Mouse (Mus musculus): Measurements from ENCODE around the gene Dnah1. TPM values are rescaled to one million over a fixed set of nuclear protein-coding genes. Genes with fewer than 3 reads are reported as not detected.

Gene Dnah1
- total RNA-seq, 2 experiments from 2014 or later, result 4.1 to 4.7 TPM

DNA sequence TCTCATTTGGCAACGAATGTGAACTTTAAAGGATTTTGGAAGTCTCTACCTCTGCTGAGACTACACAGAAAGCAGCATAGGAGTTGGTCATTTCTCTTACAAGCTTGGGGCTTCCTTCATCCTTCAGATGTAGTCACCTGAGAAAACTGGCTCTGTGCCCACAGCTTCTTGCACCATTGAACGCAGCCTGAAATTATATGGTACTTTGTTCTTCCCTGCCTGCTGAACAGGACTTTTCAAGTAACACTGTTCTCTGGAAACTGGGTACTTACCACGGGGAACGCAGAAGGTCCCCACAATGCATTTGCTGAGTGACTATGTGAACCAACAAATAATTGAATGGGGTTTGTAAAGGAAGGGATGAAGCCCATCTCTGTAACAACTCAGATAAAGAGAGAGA is 507 bp downstream of the Dnah1 start:
- DNase-seq (ENCODE audit: low spot score in 2 of 2), result no peak
- intact Hi-C loops (cut with DNase I), result loop anchor here (5.0 kb wide), 1 partner anchor 106 kb away; the partner anchor contains the start of genes Nisch and Sema3g

DNA sequence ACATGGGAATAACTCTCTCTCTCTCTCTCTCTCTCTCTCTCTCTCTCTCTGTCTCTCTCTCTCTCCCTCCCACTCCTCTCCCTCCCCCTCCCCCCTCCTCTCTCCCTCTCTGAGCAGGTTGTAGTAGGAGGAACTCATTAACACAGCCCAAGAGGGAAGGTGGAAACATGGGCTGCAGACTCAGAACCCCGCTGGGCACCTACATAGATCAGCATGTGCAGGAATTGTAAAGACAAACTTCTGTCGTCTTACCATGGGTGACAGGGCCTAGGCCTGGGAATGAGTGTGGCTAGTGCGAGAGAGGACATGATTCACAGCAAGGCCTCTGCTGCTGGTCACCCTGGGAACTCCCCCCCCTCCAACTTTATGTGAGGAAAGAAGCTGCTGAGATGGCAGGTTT is 1.5 kb downstream of the Dnah1 start:
- DNase-seq (ENCODE audit: low spot score in 2 of 2), result peak in 1 of 2 experiments; percentile 9
- intact Hi-C loops (cut with DNase I), result loop anchor here (5.0 kb wide), 1 partner anchor 105 kb away; the partner anchor contains the start of genes Nisch and Sema3g

DNA sequence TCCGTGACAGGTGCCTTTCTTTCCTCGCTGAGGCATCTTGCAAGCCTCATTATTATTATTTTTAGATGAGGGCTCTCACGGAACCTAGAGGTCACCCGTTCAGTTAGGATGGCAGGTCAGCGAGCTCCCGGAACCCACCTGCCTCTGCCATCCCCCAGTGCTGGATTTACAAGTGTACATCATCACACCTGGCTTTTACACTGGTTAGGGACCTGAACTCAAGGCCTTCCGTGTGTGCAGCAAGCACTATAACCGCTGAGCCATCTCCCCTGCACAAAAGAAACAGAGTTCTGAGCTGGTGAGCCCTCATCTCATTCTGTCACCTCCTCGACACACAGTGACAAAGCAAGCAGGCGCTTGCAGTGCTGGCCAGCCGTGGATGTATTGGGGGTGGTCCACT is 2.5 kb downstream of the Dnah1 start:
- no peak for DNase-seq (ENCODE audit: low spot score in 2 of 2)
- intact Hi-C loops (cut with DNase I), result loop anchor here (5.0 kb wide), 1 partner anchor 104 kb away; the partner anchor contains the start of genes Nisch and Sema3g

DNA sequence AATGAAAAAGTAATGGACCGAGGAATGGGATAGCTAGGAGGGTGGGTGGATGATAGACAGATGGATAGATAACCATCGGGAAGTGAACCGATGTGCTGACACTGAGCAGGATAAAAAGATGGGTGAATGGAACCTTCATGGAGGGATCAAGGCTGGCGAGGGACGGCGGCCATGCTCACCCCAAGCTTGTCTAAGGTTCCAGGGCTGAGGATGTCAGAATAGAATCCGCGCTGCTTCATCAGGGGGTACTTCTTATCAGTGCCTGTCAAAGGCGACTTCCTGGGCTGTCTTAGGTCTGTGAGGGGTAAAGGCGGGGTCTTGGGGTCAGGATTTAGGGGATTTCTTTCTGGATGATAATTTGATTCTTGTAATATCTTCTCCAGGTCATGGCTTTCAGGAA is 4.2 kb downstream of the Dnah1 start:
- DNase-seq (ENCODE audit: low spot score in 2 of 2), result no peak
- intact Hi-C loops (cut with DNase I), result loop anchor here (5.0 kb wide), 1 partner anchor 42 kb away; no protein-coding TSS in a partner anchor

DNA sequence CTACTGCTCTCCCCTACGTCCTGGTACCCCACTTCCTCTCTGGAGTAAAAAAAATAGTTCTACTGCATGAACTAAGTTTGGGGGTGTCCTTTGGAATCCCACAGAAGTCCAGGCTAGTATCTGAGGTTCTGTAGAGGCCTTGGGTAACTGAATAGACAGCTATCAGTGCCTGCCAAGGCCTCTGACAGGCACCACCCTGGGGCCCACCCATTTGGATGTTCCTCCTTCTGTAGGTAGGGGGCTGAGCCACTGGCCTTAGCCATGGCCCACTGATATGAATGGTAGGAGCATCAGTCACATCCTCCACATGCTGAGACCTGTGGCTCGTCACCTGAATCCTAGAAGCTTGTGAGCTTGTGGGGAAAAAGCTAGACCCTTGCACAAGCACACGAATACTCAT is 5.9 kb downstream of the Dnah1 start:
- intact Hi-C loops (cut with DNase I), result loop anchor here (5.0 kb wide), 1 partner anchor 40 kb away; no protein-coding TSS in a partner anchor
- DNase-seq (ENCODE audit: low spot score in 2 of 2), result no peak

DNA sequence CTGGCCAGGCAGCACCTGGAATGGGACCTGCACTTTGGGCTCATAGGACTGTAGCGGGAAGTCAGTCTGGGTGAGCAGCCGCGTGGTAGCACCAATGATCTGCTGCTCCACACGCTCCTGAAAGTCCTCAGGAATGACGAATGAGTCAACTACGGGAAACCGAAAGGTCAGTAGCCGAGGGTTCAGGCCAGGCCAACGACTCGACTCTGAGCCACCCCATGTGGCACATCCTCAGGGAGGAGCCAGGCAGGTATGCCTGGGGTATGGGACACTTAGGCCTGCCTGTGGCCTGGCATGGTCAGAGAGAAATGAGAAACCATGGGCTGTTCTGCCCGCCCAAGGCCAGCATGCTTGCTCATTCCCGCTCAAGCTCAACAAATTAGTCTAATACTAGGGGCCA is 7.1 kb downstream of the Dnah1 start:
- intact Hi-C loops (cut with DNase I), result loop anchor here (5.0 kb wide), 1 partner anchor 39 kb away; no protein-coding TSS in a partner anchor

DNA sequence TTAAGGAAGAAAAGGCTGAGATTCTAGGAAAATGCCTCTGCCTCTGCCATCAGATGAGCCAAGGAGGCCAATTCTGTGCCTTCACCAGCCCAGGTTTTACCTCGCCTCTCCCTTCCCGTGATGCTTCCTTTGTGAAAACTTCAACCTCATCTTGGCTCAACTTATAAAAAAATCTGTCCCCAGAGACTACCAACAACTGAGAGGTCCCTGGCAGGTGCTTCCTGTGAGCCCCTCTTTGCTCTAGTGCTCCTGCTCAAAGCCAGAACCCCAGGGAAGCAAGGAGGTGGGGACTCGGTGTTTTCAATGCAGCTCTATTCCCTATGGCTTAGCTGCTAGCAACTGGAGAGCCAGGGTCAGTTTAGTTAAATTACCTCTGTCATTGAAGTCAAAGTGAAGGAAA is 10.5 kb downstream of the Dnah1 start:
- no peak for DNase-seq (ENCODE audit: low spot score in 2 of 2)
- intact Hi-C loops (cut with DNase I), result no loop called here

More for the DNA sequence above, 7.1 kb downstream of the Dnah1 start:
- DNase-seq (ENCODE audit: low spot score in 2 of 2), result no peak

DNA sequence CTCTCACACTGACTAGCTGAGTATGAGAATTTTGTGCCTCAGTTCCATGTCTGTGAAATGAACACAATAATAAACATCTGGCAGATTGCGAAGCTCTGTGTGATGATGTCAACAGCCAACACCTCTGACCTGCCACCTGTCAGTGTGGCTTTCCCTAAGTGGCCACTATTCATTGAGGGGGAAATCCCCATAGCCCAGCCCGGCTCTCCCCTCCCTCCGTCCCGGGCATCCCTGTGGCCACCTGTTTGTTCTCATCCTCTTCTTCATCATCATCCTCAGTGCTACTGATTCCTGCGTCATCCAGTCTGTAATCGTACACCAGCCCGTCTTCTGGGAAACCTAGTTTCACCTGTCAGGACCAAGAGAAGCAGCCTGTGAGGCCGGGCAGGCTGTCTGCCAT is 38.0 kb downstream of the Dnah1 start:
- no peak for DNase-seq (ENCODE audit: low spot score in 2 of 2)
- intact Hi-C loops (cut with DNase I), result no loop called here

DNA sequence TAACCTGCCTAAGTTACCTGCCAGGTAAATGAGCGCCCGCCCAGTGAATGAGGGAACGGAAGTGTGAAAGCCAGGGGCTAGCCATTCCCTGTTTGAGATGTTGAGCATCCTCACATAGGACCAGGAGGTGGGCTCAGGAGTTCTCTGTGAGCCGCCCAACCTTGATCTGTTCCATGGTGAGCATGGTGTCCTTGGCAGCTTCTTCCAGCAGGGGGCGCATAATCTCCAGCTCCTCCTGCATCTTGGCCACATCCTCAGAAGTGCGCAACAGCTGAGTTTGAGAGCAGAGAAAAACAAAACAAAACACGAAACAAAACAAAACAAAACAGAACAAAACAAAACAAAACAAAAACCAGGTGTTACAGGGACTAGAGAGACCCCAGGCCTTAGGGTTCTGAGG is 51.5 kb downstream of the Dnah1 start:
- intact Hi-C loops (cut with DNase I), result loop anchor here (5.0 kb wide), 1 partner anchor 200 kb away; no protein-coding TSS in a partner anchor
- peak; percentile 79 to 80 for DNase-seq (ENCODE audit: low spot score in 2 of 2)

DNA sequence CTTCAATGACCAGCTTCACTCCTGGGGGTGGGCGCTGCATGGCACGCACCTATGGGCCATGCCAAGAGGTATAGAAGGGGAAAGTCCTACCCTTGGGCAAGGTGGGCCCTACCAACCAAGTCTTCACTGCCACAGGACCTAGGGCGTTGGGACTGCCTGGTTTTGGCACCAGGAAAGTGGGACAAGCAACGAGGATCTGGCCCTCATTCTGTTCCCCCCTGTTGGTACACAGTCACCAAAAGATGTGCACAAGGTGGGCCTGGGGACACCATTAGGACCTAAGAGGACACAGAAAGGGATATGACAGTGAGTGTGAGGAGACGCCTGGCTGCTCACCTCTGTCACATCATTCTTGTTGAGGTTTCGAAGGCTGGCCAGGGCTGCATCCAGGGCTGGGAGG is 52.6 kb downstream of the Dnah1 start:
- intact Hi-C loops (cut with DNase I), result loop anchor here (2.0 to 5.0 kb wide), 2 partner anchors 56 to 201 kb away; no protein-coding TSS in a partner anchor
- no peak for DNase-seq (ENCODE audit: low spot score in 2 of 2)

DNA sequence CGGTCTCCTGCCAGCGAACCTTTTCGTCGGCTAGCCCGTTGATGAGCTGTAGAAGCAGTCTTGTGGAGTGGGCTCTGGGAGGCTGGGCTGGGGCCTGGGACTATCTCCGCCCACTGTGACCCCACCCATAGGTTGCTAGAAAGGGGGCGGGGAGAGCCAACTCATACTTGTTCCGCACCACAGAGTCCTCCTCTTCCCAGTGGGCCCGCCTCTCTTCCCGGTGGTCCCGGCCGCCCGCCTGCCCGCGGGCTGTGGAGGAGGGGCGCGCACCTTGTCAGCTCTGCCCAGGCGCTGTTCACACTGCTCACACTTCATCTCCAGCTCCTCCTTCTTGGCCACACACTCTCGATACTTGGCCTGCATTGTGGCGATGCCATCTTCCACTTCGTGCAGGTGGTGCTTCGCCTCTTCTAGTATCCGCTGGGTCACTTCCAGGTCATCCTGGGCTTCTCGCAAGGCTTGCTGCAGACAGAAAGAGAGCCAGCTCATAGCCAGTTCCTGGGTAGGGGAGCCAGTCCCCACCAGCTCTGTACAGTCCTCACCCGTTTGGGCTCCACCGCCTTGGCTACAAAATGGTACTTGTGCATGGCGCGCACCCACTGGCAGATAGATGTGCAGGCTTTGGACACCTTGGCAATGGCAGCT is 54.1 kb downstream of the Dnah1 start:
- DNase-seq (ENCODE audit: low spot score in 2 of 2), result peak; percentile 29 to 44
- intact Hi-C loops (cut with DNase I), result loop anchor here (2.0 to 5.0 kb wide), 3 partner anchors 57 to 203 kb away; partner anchors contain the start of gene Capn7

DNA sequence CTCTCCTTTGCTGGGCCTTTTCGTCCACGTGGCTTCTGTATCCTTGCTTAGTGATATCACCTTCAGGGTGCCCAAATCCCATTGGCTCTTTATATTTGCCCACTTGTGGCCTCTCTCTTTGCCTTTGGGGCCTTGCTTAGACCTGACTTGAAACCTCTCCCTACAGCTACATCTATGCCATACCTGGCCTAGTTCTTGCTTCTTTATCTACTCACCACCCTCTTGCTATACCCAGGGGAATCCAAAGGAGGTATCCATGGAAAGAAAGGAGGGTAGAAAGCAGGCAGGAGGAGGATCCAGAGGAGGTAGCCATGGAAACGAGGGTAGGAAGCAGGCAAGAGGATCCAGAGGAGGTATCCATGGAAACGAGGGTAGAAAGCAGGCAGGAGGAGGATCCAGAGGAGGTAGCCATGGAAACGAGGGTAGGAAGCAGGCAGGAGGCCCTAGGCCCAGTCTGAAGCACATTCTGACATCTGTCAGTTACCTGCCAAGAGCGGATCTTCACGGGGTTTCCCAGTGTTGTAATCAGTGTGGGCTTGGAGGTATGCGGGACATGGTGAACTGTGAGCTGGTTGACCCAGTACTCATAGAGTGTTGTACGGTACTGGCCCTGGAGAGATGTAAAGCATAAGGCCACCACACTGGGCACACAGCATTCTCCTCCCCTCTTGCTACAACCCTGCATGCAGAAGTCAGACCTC is 55.2 kb downstream of the Dnah1 start:
- intact Hi-C loops (cut with DNase I), result loop anchor here (5.0 kb wide), 1 partner anchor 69 kb away; the partner anchor contains the start of gene Capn7
- peak; percentile 73 to 91 for DNase-seq (ENCODE audit: low spot score in 2 of 2)

DNA sequence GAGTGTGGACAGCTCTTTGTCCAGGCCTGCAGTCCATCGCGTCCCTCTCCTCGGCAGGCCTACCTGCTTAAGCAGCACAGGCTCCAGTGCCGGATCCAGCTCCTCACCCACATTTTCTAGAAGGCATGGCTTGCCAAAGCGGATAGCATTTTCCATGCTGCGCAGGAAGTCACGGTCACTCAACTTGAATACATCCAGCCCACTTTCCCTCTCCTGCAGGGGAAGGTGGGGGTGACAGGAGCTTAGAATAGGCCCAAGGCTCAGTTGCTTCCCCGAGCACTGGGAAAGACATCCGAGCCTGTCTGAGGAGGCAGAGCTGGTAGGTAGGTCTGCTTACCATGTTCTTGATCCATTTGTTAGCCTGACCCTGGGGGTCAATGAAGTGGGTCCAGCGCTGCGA is 56.0 kb downstream of the Dnah1 start:
- intact Hi-C loops (cut with DNase I), result loop anchor here (5.0 kb wide), 1 partner anchor 70 kb away; the partner anchor contains the start of gene Capn7
- DNase-seq (ENCODE audit: low spot score in 2 of 2), result peak in 1 of 2 experiments; percentile 81

DNA sequence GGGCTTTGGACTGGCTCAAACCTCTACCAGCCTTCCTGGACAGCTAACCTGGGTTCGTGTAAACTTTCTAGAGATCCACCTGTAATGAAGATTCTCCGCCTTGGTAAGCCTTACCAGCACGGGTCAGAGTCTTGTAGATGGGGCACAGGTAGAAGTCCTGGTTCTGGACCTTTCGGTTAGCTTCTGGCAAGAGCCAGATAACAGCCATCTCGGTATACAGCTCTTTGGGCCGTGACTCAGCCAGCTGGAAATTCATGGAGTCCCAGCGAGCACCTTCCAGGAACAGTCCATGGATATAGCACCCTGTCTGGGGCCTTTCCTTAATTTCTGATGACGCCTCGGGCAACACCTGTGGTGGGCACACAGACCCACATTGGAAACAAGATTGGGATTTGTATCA is 62.8 kb downstream of the Dnah1 start:
- no peak for DNase-seq (ENCODE audit: low spot score in 2 of 2)
- intact Hi-C loops (cut with DNase I), result no loop called here

DNA sequence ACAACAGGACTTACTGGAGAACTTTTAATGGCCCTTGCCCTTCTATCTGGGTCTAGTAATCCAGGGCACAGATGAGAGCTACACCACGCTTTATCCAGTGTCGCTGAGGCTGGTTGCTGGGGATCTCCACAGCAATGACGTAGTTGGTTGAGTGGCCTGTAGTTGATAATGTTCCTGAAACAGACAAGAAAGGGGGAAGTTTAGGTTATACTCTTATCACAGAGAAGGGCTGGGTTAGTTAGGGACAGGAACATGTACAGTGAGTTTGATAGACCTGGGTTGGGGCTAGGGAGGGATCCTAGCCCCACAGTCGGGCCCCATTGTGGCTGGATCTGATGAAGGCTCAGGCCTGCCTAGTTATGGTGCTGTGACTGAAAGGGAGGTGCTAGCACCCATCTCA is 63.3 kb downstream of the Dnah1 start:
- intact Hi-C loops (cut with DNase I), result no loop called here
- no peak for DNase-seq (ENCODE audit: low spot score in 2 of 2)

DNA sequence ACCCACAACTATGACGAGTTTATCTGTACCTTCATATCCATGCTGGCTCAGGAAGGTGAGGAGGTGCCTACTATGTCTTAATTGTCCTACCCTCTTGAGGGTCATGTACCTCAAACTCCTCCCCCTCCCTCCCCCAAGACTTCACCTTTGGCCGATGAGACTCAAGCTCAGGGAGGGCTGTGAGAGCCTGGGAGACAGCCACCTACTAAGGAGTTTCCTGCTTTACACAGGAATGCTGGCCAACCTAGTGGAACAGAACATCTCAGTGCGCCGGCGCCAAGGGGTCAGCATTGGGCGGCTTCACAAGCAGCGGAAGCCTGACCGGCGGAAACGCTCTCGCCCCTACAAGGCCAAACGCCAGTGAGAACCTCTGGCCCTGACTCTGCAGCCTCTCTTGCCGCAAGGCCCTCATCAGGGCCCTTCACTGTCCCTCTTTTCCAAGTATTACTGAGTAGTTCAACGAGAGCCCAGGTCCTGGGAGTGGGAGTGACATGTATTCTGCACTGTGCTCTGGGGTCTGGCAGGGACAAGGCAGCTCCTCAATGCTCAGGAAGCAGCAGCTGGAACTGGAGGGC is 65.1 kb downstream of the Dnah1 start:
- intact Hi-C loops (cut with DNase I), result no loop called here
- DNase-seq (ENCODE audit: low spot score in 2 of 2), result no peak

DNA sequence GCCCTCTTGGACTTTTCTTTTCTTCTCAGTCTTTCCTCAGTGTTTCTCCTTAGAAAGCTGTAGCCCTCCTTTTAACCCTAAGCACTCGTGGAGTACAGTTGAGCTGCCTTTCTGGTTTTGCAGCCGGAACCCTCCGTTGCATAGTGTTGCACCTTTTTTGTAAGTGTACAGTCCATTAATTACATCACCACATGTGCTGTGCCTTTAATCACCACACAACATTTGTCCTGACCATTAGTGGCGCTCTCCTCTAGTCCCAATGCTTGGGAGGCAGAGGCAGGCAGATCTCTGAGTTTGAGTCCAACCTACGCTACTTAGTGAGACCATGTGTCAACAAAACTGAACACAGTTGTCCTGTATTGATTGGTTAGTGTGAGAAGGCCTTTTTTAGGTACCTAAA is 71.6 kb downstream of the Dnah1 start:
- no peak for DNase-seq (ENCODE audit: low spot score in 2 of 2)
- intact Hi-C loops (cut with DNase I), result no loop called here

DNA sequence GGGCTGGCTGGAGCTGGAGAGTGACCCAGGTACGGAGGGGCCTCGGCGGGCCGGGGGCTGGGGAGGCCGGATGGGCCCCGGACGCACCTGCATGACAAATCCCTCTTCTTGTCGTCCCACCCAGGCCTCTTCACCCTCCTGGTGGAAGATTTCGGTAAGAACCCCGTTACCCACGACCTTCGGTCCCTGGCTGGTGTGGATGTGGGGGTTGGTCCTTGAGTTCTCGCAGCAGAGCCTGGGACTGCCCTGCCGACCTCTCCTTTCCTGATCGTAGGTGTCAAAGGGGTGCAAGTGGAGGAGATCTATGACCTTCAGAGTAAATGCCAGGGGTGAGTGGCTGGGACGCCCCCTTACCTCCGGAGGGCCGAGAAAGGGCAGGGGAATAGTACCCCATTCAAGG is 72.1 kb downstream of the Dnah1 start:
- intact Hi-C loops (cut with DNase I), result loop anchor here (2.0 kb wide), 1 partner anchor 45 kb away; no protein-coding TSS in a partner anchor

DNA sequence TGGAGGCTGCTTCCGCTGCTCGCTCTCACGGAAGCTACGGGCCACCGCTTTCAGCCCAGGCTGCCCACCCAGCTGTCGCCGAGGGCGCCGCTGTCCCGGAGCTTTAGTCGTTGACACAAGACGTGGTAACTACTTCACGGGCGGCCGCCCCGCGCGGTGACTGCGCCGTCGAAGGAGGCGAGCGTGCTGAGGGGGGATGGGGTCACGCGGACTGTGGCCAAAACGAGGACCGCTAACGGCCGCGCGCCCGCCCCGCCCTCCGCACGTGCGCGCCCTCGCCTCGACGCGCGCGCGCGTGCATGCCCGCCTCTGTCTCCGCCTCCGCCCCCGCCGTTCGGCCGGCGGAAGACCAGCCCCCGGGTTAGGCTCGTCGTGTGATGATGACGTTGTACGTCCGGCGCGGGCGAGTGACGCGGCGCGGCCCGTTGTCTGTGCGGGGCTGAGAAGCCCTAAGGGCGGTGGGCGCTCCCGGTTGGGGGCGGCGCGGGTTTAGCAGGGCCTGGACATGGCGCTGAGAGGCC is 72.6 kb downstream of the Dnah1 start, which contains the start of the genes Phf7 and Bap1:
Phf7 (minus strand) TSS at position 234 of the 521 bp plus-strand sequence.
Bap1 (plus strand) TSS at position 367 of the 521 bp plus-strand sequence.
- DNase-seq (ENCODE audit: low spot score in 2 of 2), result peak; percentile 96 to 97
- intact Hi-C loops (cut with DNase I), result loop anchor here (2.0 kb wide), 1 partner anchor 44 kb away; no protein-coding TSS in a partner anchor

More for the DNA sequence above, 72.1 kb downstream of the Dnah1 start:
- DNase-seq (ENCODE audit: low spot score in 2 of 2), result no peak
